Mouse (Mus musculus) heart, postnatal 14 days (tissue): ENCODE results near the gene Ttc7. TPM values are rescaled to one million over a fixed set of nuclear protein-coding genes. Genes with fewer than 3 reads are reported as not detected.

Experiments
- DNase-seq, 2 experiments: peaks; one replicate each; pipeline ENCODE4 v3.0.0; 2021 to 2022
- intact Hi-C: fragments of 180-260 bp; cut with DNase I; formaldehyde crosslinking; loops from one replicate; pipeline ENCODE4 v1.15.1; 2025
- total RNA-seq, 2 experiments: library from RNA; stranded (reverse); gene quantifications; 2 replicates each; pipeline ENCODE4 v1.2.3; 2021

Gene Ttc7
- total RNA-seq, 2 experiments from 2014 or later, result 6.7 to 8.2 TPM

- intact Hi-C loops, result loop anchor here (5.0 kb wide), 1 partner anchor 116 kb away; the partner anchor contains the start of gene Calm2
- no peak for DNase-seq
These were observed 48.9 kb downstream of the Ttc7 start for GRCm38 (mm10) chr17:87331336-87332141.

- intact Hi-C loops, result loop anchor here (5.0 kb wide), 1 partner anchor 115 kb away; the partner anchor contains the start of gene Calm2
These were observed 49.6 kb downstream of the Ttc7 start for GRCm38 (mm10) chr17:87332142-87332815.

GRCm38 (mm10) chr17:87332887-87333286 is 50.2 kb downstream of the Ttc7 start:
- intact Hi-C loops, result loop anchor here (5.0 kb wide), 1 partner anchor 114 kb away; the partner anchor contains the start of gene Calm2
- DNase-seq, result no peak

More at GRCm38 (mm10) chr17:87332142-87332815, 49.6 kb downstream of the Ttc7 start:
- no peak for DNase-seq

GRCm38 (mm10) chr17:87334162-87334561 is 51.5 kb downstream of the Ttc7 start:
- DNase-seq, result no peak
- intact Hi-C loops, result loop anchor here (5.0 kb wide), 1 partner anchor 113 kb away; the partner anchor contains the start of gene Calm2

- no peak for DNase-seq
- intact Hi-C loops, result no loop called here
These were observed 52.5 kb downstream of the Ttc7 start for GRCm38 (mm10) chr17:87335152-87335551.

GRCm38 (mm10) chr17:87335727-87336126 is 53.0 kb downstream of the Ttc7 start:
- no peak for DNase-seq
- intact Hi-C loops, result no loop called here

- intact Hi-C loops, result no loop called here
- no peak for DNase-seq
These were observed 54.2 kb downstream of the Ttc7 start for GRCm38 (mm10) chr17:87336910-87337309.

- intact Hi-C loops, result no loop called here
These were observed 55.0 kb downstream of the Ttc7 start for GRCm38 (mm10) chr17:87337683-87338082.

GRCm38 (mm10) chr17:87339122-87339521 is 56.4 kb downstream of the Ttc7 start:
- intact Hi-C loops, result no loop called here
- DNase-seq, result no peak

More at GRCm38 (mm10) chr17:87337683-87338082, 55.0 kb downstream of the Ttc7 start:
- DNase-seq, result no peak

GRCm38 (mm10) chr17:87343060-87343703 is 60.5 kb downstream of the Ttc7 start:
- intact Hi-C loops, result no loop called here
- no peak for DNase-seq

- DNase-seq, result no peak
- intact Hi-C loops, result no loop called here
These were observed 62.0 kb downstream of the Ttc7 start for GRCm38 (mm10) chr17:87344441-87345251.

GRCm38 (mm10) chr17:87345252-87345593 is 62.5 kb downstream of the Ttc7 start:
- intact Hi-C loops, result no loop called here
- DNase-seq, result no peak

GRCm38 (mm10) chr17:87348353-87348752 is 65.7 kb downstream of the Ttc7 start:
- DNase-seq, result no peak
- intact Hi-C loops, result no loop called here

- intact Hi-C loops, result no loop called here
- DNase-seq, result no peak
These were observed 66.4 kb downstream of the Ttc7 start for GRCm38 (mm10) chr17:87349069-87349468.

GRCm38 (mm10) chr17:87349575-87349974 is 66.9 kb downstream of the Ttc7 start:
- no peak for DNase-seq
- intact Hi-C loops, result no loop called here

- intact Hi-C loops, result no loop called here
- peak; percentile 47 to 68 for DNase-seq
These were observed 68.0 kb downstream of the Ttc7 start for GRCm38 (mm10) chr17:87350471-87351240.

- intact Hi-C loops, result no loop called here
- DNase-seq, result peak; percentile 58 to 79
These were observed 68.8 kb downstream of the Ttc7 start for GRCm38 (mm10) chr17:87351241-87352105.

- intact Hi-C loops, result no loop called here
- no peak for DNase-seq
These were observed 69.6 kb downstream of the Ttc7 start for GRCm38 (mm10) chr17:87352106-87352897.
